Mouse (Mus musculus) testis, postnatal 10 days (tissue): ENCODE data around the gene Egln1.

ENCODE experiments used
- DNase-seq: peaks from one replicate; pipeline ENCODE4 v3.0.0; 2021; ENCODE audit warnings: low spot score

Gene Egln1

DNA sequence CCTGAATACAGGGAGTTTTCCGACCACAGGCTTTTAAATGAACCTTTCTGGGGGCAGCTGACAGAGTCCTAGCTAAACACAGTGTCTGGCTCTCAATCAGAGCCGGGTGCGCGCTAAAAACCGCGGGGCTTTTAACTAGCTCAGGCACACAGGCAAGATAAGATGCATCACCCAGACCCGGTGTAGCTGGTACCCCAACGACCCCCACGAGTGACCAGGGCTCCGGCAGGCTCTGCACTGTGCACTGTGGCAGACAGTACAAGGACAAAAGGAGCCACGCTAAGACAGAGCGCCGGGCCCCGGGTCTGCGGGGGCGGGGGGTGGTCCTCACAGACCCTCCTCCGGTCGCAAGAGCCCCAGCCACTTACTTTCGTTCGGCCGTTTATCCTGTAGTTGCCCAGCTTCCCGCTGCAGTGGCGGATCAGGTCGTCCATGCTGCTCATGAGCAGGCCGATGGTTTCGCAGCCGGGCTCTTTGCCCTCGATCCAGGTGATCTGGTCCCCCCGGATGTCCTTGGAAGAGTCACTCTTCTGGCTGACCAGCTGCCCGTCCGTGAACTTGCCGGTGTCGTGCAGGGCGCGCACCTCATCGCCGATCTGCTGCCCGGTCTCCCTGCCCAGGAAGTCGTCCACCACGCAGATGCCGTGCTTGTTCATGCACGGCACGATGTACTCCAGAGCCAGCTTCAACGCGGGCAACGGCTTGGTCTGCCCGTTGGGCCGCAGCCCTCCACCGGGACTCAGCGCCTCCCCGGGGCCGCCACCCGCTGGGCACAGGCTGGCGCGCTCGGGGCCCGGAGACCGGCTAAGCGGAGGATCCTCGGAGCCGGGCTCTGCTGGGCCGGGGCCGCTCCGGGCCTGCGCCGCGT lies 1.0 kb downstream of the Egln1 start:
- DNase-seq = peak; percentile 63

DNA sequence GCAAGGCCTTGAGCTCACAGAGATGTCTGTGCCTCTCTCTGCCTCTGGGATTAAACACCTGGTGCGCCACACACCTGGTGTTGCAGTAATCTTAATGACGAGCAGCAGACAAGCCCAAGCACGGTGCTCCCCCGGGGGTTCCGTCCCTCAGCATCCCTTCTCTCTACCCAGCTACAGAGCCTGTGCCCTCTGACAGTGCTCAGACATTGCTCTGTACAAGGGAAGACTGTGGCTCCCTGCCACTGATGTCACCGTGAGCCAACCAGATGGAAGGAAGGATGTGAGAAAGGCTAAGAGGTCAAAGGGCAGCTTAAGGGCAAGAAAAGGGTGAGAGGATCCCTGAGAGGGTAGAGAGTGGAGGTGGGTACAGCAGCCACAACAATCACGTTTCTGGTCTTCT lies 4.7 kb downstream of the Egln1 start:
- DNase-seq = no peak

DNA sequence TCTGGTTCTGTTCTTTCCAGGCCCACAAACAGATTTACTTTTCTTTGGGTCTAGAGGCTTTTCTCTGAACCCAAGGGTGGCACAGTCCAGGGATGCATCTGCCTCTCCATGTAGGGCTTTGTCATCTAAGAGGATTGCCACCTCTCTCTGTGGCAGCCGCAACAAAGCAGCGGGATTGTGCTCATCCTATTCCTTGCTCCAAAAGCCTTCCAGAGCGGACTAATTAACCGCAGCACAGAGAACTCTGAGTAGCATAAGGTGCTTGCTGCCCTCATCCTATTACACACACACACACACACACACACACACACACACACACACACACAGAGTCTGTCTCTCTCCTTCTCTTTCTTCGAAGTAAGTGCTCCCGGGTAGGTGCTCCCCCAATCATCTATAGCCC lies 5.3 kb downstream of the Egln1 start:
- no peak for DNase-seq

DNA sequence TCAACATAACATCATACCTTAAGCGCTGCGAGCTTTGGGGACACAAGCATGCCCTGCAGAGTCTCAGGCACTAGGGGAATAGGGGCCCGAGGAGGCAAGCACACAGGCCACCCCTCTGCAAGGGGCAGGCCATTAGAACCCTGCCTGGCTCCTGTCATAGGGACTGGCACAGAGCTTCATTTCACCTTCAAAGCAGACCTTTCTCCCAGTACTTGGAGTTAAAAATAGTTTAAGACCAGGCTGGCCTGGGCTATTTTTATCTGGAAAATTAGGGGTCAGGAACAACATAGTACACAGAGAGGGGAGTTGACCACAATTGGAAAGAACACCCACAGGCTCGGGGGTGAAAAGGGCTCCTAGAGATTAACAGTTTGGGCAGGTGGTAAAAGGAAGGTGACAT lies 11.8 kb downstream of the Egln1 start:
- no peak for DNase-seq

DNA sequence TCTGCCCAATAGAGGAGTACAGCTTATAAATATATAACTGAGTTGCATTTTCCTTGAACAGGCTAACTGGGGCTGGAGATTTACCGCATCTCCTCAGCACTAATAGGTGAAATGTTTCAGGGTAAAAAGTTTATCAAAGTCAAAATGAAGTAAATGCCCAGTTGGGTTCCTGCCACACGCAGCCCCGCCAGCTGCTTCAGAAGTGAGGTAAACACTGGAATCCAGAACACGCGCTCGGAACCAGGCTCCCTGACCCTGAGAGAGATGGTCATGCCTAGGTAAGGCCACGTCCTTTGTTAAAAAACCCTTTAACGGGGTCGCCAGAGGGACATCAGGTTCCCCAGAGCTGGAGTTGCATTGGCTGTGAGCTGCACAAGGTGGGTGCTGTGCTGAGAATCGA lies 12.4 kb downstream of the Egln1 start:
- DNase-seq = no peak

DNA sequence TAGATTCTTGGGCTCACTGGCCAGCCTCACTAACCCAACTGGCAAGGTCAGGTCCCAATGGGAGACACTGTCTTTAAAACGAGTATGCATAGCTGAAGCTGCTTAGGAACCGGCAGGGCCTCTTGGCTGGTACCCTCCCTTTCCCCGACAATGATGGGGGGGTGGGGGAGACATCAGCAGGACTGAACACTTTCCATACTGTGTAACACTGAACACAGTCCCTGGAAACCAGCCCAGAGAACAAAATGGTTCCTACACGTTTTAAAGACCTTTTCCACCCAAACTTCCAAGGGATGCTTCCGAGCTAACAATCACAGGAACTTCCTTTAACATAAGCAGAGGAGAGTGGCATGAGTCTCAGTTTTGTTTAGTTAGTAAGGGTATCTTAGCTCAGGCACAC lies 14.0 kb downstream of the Egln1 start:
- DNase-seq = no peak

DNA sequence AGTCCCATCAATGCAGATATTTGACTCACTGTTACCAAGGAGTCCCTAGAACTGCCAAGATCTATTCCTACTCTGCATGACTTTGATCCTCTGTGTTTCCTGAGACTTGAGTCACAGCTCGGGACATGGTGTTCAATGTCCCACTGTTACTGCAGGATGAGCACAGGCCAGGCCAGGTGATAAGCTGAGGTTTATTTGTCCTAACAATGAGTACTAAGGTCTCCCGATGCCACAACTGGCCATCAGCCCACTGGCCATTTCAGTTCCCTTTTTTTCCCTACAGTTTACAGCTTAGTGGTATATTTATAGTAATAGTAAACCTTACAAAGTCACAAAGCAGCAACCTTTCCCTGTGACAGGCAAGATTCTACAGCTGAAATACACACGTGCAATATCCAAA lies 16.7 kb downstream of the Egln1 start:
- no peak for DNase-seq

DNA sequence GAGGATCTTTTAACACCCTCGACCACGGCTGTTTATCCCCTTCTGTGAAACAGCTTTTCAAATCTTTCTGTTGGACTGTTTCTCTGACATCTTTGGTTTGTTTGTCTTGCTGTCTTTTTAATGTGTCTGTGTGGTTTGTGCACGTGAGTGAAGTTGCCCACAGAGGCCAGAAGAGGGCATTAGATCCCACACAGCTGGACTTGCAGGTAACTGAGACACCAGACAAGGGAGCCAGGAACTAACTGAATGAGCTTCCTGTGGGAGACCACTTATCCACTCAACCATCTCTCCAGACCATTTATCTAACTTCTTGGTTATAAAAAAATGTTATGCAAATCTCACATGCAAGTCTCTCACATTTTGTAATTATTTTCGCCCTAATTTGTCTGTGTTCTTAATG lies 18.5 kb downstream of the Egln1 start:
- no peak for DNase-seq

DNA sequence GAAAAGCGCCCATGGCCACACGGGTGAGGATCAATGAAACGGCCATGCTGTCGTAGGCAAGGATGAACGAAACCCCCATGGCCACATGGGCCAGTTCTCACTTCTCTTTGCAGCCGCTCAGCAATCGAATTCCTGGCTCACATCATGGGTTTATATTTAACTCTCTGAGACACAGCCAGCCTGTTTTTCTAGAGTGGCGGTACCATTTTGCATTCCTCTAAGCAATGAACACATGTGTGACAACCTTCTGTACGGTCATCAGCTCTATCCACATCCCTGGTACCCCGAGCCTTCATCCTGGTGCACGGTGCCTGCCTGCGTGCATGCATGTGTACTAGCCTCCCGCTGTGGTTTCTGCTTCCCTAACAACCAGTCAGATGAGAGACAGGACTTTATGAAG lies 19.0 kb downstream of the Egln1 start:
- no peak for DNase-seq

DNA sequence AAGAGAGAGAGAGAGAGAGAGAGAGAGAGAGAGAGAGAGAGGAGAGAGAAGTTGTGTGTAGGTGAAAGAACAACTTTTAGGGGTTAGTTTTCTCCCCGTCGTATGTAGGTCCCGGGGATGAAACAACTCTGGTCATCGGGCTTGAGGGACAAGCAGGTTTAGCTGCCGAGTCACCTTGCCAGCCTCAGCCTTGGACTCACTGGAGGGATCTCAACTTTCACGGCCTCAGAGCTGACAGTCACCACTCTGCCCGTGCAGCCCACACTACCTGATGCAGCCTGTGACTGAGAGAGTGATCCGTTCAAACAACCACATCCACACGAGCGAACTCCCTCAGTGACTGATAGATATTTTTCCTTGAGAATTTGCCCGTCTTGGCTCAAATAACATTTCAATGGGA lies 20.1 kb downstream of the Egln1 start:
- DNase-seq = no peak

DNA sequence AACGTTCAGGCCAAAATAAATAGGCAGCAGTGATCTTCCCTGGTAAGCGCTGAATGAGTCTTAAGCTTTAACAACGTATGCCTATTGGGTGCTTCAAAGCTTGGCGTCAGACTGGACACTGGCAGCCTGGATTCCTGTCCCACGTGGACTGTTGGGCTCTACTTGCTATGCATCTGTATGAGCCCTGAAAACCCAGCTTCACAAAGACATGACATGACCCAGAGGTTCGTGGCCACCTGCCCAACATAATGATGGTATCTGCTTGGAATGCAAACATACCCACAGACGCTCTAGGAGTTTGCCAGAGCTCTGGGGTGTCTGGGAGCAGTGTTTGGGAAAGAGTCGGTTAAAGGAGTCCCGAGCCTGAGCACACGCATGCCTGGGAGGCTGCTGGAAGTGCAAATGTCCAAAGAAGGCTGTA lies 22.8 kb downstream of the Egln1 start:
- no peak for DNase-seq

DNA sequence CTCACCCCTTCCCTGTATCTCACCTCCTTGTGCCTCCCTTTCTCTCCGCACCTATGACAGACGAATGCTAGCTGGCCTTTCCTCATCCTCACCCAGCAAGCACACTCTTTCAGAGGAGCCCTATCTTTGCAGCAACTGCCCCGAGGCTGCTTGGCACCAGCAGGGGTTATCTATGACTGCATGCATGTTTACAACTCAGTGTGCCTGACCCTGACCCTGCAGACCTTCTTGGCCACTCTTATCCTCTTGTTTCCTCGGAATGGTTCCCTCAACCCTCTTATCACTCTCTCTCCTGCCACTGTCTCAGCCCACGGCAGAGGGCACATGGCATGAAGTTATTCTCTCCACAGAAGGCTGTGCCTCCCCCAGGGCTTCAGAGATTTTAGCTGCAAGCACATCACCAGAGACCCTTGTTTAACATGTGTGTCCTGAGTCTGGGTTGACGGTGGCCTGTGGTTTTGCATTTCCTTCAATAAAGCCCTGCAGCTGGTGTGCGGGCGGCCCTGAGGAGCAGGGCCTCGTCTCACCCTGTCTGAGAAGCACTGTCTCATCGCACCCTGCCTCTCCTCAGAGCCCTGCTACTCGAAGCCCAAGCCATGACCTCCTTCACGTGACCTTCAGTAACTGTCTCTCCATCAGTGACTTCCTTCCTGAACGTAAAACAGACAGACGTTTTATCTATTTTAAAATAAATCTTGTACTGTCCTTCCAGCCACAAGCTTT lies 23.4 kb downstream of the Egln1 start:
- DNase-seq = no peak

DNA sequence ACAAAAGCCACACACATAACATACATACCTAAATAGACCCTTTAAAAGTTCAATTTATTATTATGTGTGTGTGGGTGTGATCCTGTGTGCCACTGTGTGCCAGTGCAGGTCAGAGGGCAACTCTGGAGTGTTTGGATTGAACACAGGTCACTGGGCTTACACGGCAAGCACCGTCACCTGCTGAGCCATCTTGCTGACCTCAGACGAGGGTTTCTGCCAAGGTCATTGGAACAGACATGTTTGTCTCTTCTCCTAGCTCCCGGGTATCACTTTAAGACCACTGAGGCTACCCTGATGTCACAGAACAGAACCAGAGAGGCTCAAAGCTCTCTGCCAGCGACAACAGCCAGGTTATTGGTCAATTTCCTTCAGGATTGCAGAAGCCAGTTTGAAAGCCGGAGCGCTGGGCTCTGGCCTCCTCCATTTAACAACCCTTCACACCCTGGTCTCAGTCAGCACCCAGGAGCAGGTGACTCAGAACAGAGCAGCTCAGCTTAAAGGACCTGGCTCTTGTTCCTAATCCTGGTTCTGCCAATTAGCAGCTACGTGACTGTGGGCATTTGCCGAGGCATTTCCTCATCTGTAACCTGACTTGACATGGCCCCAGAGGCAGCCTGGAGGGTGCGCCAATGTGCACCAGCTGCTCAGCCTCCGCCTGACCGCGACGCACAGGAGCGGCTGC lies 25.0 kb downstream of the Egln1 start:
- DNase-seq = no peak

DNA sequence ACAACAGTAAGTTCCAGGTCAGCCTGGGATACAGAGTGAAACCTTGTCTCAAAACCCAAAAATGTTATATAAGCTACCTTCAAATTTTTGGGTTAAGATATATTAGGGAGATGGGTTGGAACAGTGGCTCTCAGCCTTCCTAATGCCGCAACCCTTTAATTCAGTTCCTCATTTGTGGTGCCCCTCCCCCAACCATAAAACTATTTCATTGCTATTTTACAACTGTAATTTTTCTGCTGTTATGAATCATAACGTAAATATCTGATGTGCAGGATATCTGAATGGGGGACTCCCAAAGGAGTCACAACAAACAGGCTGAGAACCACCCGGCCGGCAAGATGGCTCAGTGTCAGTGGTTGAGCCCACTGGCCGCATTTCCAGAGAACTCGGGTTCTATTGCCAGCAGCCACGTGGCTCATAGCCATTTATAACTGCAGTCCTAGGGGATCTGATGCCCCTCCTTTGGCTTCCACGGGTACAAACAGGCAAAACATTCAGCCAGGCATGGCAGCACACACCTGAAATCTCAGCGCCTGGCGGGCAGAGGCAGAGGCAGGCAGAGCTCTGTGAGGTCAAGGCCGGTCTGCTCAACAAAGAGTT lies 26.5 kb downstream of the Egln1 start:
- no peak for DNase-seq

DNA sequence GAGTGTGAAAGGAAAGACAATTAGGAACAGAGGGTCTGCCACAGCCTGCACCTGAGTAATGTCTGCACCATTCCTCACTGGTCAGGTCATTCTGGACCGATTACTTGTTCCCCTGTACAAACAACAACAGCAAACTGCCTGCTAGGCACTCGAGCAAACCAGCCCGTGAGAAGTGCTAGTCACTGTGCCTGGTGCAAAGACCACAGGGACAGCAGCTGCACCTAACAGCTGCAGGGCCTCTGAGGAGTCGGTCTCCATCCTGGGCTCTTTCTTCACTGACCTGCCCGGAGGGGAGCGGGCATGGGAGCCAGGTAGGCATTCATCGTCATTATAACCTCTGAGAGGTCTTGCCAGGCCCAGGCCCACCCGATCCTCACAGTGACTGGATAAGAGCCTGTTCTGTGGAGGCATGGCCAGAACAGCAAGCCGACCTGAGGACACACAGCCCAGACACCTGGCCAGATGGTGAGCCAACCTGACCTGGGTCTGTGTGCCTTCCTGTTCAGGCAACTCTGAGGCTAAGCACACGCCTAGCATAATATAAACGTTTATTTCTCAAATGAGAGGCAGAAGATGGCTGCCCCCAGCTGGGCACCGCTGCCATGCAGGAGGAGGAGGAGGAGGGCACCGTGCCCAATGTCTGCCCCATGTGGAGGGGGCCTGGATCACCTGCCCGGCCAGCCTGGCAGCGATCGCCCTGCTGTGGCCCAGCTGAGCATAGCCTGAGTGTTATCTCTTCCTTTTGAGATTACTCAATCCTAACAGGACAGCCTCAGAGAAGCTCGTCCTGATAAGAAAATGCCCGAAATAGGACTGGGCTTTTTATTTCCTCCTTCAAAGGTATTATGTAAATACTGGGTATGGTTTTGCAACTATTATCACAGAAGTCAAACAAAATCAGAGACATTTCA lies 27.5 kb downstream of the Egln1 start:
- DNase-seq = peak; percentile 68

DNA sequence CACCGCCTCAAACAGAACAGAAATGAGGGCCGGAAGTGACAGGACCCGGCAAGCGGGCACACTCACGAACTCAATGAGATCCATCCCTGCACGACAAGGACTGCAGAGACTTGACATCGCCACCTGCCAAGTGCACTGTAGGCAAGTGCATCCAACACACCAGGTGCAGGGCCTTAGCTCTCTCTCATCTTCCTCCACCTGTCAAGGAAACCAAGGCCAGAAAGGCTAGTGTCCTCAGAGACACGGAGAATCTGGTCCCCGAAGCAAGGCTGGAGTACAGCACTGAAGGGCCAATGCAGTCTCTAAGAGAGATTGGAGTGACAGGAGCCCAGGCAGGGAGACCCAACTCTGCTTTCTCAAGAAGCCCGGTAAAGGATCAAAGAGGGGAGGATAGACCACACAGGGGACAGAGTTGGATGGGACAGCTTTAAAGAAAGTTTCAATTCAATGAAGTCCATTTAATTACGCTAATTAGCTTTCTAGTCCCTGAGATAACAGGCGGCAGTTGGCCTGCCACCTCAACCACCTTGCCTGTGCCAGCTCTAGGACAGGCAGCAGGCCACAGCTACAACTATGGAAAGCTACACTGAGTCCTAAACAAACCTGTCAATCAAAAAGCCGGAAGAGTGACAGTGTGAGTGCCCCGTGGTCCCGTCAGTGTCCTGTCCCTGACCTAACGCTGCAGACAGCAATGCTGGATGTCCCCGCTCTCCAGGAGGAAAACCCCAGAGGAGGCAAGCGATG lies 31.2 kb downstream of the Egln1 start:
- no peak for DNase-seq

DNA sequence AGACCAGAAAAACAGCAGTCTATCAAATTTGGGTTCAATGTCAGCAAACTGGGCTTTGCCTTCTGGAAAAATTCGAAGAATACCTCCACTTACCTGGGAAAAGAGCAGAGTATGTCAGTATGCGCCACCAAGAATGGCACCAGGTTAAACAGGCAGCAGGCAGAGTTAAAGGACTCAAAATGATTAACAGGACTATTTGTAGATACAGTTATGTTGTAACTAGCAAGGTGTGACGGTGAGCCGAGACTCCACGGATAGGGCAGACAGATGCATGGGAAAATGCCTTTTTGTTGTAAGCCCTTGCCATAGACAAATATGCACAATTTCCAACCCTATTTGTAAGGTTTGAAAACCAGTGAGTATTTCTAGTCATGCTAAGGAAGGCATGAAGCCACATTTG lies 35.1 kb downstream of the Egln1 start:
- DNase-seq = no peak

DNA sequence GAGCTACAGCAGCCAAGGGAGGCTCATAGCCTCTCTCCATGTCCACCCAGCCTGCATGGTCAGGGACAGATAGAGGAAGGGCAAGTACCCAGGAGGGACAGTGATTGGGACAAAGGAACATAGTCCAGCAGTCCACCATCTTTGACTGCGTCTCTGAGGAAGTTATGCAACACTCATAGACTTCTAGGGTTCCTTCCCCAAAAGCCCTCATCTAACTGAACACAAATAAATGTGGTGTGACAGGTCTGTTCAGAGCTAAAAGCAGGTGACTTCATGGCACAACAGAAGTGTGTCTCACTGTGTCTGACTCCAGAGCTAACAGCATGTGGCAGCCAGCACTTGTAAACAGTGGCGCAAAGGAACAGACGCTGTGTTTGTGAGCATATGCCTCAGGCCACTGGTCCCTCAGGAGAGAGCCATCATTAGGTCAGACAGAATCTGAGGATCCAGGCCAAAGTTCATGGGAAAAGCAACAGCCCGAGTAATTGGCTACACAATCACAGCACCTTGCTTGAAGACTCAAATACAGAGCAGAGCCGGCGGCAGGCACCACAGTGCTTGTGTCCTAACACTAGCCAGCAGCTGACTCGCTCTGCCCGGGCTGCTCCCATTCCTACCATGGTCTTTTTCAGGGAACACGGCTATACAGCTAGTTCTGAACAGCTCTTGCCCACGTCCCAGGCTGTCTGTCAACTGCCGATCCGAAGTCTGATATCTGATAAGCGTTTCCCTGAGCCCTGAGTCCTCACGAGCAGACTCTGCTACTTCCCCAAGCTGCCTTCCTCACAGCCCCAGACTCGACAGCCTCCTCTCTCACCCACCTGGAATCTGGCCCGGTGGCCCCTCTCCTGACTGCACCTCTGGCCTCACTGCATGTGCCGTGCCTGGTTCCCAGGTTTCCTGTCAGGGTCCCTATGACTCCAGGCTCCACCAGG lies 36.9 kb downstream of the Egln1 start:
- no peak for DNase-seq

DNA sequence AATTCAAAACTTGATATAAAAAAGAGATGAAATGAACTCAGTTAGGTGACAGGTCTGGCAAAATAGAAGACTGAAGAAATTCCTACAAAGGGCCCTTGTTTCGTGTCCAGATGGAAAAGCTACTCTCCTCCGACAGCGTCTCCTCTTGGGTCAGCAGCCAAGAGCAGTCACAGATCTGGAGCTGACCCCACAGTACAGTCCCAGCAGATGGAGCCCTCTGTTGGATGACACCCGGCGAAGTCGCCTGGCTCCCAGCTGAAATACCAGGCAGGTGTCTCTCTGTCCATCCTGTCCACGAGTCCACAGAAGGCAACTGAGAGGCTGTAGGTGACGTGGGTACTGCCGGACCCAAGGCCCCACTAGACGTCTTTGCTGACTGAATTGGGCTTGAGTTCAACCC lies 38.8 kb downstream of the Egln1 start:
- no peak for DNase-seq

DNA sequence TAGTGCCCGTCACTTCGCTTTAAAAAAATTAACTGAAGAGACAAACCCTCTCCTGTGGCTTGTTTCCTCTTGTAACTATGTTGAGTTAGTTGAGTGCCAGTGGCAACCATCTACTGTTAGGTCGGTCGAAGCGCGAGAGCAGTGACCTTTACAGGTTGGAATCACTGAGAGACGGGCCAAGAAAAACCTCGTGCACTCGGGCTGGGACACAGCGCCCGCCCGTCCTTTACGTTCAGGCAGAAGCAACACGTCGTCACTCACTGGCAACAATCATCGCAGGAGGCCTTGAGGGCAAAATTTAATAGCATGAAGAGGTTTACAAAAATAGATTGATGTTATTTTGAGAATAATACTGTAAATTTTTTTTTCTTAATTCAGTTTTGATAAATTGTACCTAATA lies 39.2 kb downstream of the Egln1 start:
- DNase-seq = no peak
